Mouse (Mus musculus) stomach, postnatal 0 days (tissue): ENCODE measurements around the gene Stub1.

Experiments
- CTCF ChIP-seq: IDR thresholded peaks from 2 replicates; pipeline ENCODE4 v1.5.1; 2016; ENCODE audit warnings: antibody characterized with exemption, low read depth, mild to moderate bottlenecking, moderate library complexity
- EP300 ChIP-seq: optimal IDR thresholded peaks from 2 replicates; pipeline ENCODE3; 2016; ENCODE audit warnings: antibody characterized with exemption

GRCm38 (mm10) chr17:25860832-25861703, 27.9 kb upstream of the Stub1 start, which contains the start of gene Wdr90:
- TF ChIP-seq EP300 (no peak), CTCF (peak; percentile 58)
